Comparison of ENCODE assay signal across 8 mouse cellular contexts in the genomic region with DNA sequence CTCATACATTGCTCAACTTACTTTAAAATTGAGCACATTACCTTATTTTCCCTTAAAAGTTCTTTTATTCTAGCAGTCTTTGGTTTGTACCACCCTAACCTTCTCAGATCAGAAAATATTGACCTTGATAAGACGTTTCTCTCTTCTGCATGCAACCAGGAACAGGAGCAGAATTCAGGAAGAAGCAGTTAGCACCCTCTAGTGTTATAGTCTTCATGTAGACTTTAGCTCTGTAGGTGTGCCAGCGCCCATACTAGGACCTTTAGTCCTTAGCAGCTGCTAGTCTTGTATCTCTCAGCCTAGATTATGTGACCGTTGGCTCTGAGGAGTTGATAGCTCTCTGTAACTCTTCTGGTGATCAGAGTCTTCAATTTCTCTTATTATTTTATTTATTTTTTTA.
DNase-seq lines count a peak whose midpoint lies in the region; ATAC-seq and TF ChIP-seq lines count a peak whose summit lies in the region.
"Had no signal": no experiment of that assay in that cellular context is flagged by ENCODE, and none has a peak within 500 bp of the region (broad histone marks: within the 10 kb centered on the region; RNA-seq: fewer than 3 reads in every experiment).

No protein-coding gene starts in this region.

- DNase-seq in hindbrain, postnatal 0 days (ENCODE audit: low spot score) = peak; percentile 47
- no peak for DNase-seq in hindbrain, embryonic 10.5 days (ENCODE audit: low spot score)
- DNase-seq in 3T3-L1 (ENCODE audit: low read depth, low spot score) (peak; percentile 19), A20 (ENCODE audit: low read depth, low spot score) (peak; percentile 33)
- peak in 2 of 3 experiments; percentile 6 to 27 for DNase-seq in liver, embryonic 14.5 days (ENCODE audit: low read depth in 3 of 3, low spot score in 3 of 3)
- DNase-seq in ovary, adult 18-20 months (ENCODE audit: low spot score) = no peak

- TF ChIP-seq EP300 in liver, embryonic 14.5 days (IDR thresholded peaks at IDR 0.05; ENCODE audit: low read depth) = no peak

- no peaks in the 10 kb centered on the region for H3K36me3 ChIP-seq in hindbrain, postnatal 0 days (ENCODE audit: insufficient read depth, low read length)
- peaks cover 3% of the 10 kb centered on the region; the same call in 1 of the 2 replicates for H3K36me3 ChIP-seq in hindbrain, embryonic 10.5 days
- no peaks in the 10 kb centered on the region for H3K36me3 ChIP-seq in liver, embryonic 14.5 days (replicated peaks; ENCODE audit: control insufficient read depth, insufficient read depth, low read depth)
- H3K36me3 ChIP-seq: lung, embryonic 15.5 days had no signal

- ATAC-seq in hindbrain, postnatal 0 days = peak; percentile 38; the same call in 1 of the 2 replicates
- peak; percentile 65 for ATAC-seq in liver, embryonic 14.5 days (ENCODE audit: insufficient read depth)
- ATAC-seq in granulocyte monocyte progenitor cell, adult 5-6 weeks (replicated peaks; ENCODE audit: poor library complexity, severe bottlenecking) = no peak; the same call in 1 of the 2 replicates

- H3K9ac ChIP-seq in hindbrain, postnatal 0 days (replicated peaks; ENCODE audit: low read length) = no peak overlapping the region
- H3K9ac ChIP-seq in liver, embryonic 14.5 days (replicated peaks) = no peak overlapping the region
- H3K9ac ChIP-seq: lung, embryonic 15.5 days had no signal

- 61% methylated on average over 3 of the region's 3 CpGs for WGBS in hindbrain, postnatal 0 days
- WGBS in hindbrain, embryonic 10.5 days = 72% methylated on average over 3 of the region's 3 CpGs
- 32% methylated on average over 3 of the region's 3 CpGs for WGBS in liver, embryonic 14.5 days (ENCODE audit: insufficient replicate concordance)

- no peak overlapping the region for H3K27ac ChIP-seq in hindbrain, postnatal 0 days
- H3K27ac ChIP-seq in hindbrain, embryonic 10.5 days = no peak overlapping the region
- H3K27ac ChIP-seq in liver, embryonic 14.5 days = no peak overlapping the region
- H3K27ac ChIP-seq: lung, embryonic 15.5 days had no signal

- no peaks in the 10 kb centered on the region for H3K4me1 ChIP-seq in hindbrain, postnatal 0 days (ENCODE audit: insufficient read depth, low read length)
- no peaks in the 10 kb centered on the region for H3K4me1 ChIP-seq in hindbrain, embryonic 10.5 days (replicated peaks)
- H3K4me1 ChIP-seq in liver, embryonic 14.5 days (replicated peaks; ENCODE audit: control insufficient read depth in 2 of 2, insufficient read depth in 2 of 2, low read length in 1 of 2) = no peaks in the 10 kb centered on the region
- H3K4me1 ChIP-seq: lung, embryonic 15.5 days had no signal

- no peak overlapping the region for H3K4me2 ChIP-seq in hindbrain, postnatal 0 days (ENCODE audit: low read depth, low read length)
- no peak overlapping the region for H3K4me2 ChIP-seq in liver, embryonic 14.5 days (ENCODE audit: low read depth)
- H3K4me2 ChIP-seq: lung, embryonic 15.5 days had no signal

- no peaks in the 10 kb centered on the region for H3K9me3 ChIP-seq in hindbrain, postnatal 0 days (ENCODE audit: low read length)
- H3K9me3 ChIP-seq in hindbrain, embryonic 10.5 days = no peaks in the 10 kb centered on the region
- no peaks in the 10 kb centered on the region for H3K9me3 ChIP-seq in liver, embryonic 14.5 days (ENCODE audit: control insufficient read depth, low read length)
- H3K9me3 ChIP-seq: lung, embryonic 15.5 days had no signal

- no peak overlapping the region for H3K4me3 ChIP-seq in hindbrain, postnatal 0 days (ENCODE audit: low read length)
- H3K4me3 ChIP-seq in hindbrain, embryonic 10.5 days = no peak overlapping the region
- H3K4me3 ChIP-seq in liver, embryonic 14.5 days (ENCODE audit: insufficient read depth in 1 of 2, low read depth in 2 of 2, low read length in 2 of 2) = no peak overlapping the region
- H3K4me3 ChIP-seq: lung, embryonic 15.5 days had no signal

- H3K27me3 ChIP-seq in hindbrain, postnatal 0 days (ENCODE audit: insufficient read depth, low read length) = no peaks in the 10 kb centered on the region
- H3K27me3 ChIP-seq in hindbrain, embryonic 10.5 days (ENCODE audit: insufficient read depth, poor library complexity, severe bottlenecking) = no peaks in the 10 kb centered on the region
- H3K27me3 ChIP-seq in liver, embryonic 14.5 days (ENCODE audit: control insufficient read depth, insufficient read depth, low read length) = no peaks in the 10 kb centered on the region
- H3K27me3 ChIP-seq: lung, embryonic 15.5 days had no signal

- TF ChIP-seq CTCF in hindbrain, postnatal 0 days (IDR thresholded peaks at IDR 0.05; ENCODE audit: low read depth) = peak; percentile 63
- peak; percentile 59 for TF ChIP-seq CTCF in liver, embryonic 14.5 days (IDR thresholded peaks at IDR 0.05; ENCODE audit: low read depth)

Comparison
In these comparisons a context has a peak if more than half of its experiments do, and no peak if none do; other contexts are left out.
1. DNase-seq: peak in hindbrain, postnatal 0 days (single experiment), 3T3-L1 (single experiment), A20 (single experiment) and liver, embryonic 14.5 days (2 of 3); none in hindbrain, embryonic 10.5 days (single experiment) and ovary, adult 18-20 months (single experiment).